23 mouse cellular contexts compared by ENCODE assay signal in the genomic region with DNA sequence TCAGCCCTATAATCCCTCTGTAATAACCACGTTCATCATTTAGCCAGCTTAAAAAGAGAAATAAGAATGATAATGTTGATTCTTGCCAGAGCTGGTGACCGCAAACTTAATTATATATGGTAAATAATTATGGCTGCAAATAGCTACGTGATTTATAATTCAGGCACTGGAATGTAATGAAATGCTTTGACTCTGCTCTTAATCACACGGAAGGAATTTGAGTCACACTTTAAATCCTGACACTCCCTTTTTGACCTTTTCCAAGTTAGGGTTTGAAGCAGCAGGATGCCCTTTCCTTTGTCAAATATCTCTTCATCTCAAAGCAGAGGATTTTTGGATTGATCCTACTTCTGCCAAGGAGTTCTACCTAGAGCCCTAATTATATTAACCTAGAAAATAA.
"Had no signal": no experiment of that assay in that cellular context is flagged by ENCODE, and none has a peak within 500 bp of the region (broad histone marks: within the 10 kb centered on the region; RNA-seq: fewer than 3 reads in every experiment).

No protein-coding gene starts in this region.

- ATAC-seq: hindbrain, embryonic 16.5 days; inflammation-experienced regulatory T-cells, adult 6 months; intestine, embryonic 15.5 days; intestine, postnatal 0 days; liver, embryonic 12.5 days had no signal

- H3K4me1 ChIP-seq: heart, embryonic 10.5 days; heart, embryonic 12.5 days; hindbrain, embryonic 10.5 days; hindbrain, embryonic 12.5 days; intestine, embryonic 15.5 days; limb, embryonic 13.5 days; limb, embryonic 15.5 days; liver, embryonic 12.5 days had no signal

- H3K4me3 ChIP-seq: heart, embryonic 10.5 days; heart, embryonic 12.5 days; hindbrain, embryonic 10.5 days; hindbrain, embryonic 12.5 days; intestine, embryonic 15.5 days; limb, embryonic 13.5 days; limb, embryonic 15.5 days; liver, embryonic 12.5 days had no signal

- H3K9me3 ChIP-seq: heart, embryonic 10.5 days; heart, embryonic 12.5 days; hindbrain, embryonic 10.5 days; hindbrain, embryonic 12.5 days; intestine, embryonic 15.5 days; limb, embryonic 13.5 days; limb, embryonic 15.5 days; liver, embryonic 12.5 days had no signal

- H3K4me2 ChIP-seq: heart, embryonic 12.5 days; hindbrain, embryonic 12.5 days; hindbrain, embryonic 14.5 days; intestine, embryonic 15.5 days; limb, embryonic 13.5 days; limb, embryonic 15.5 days; liver, embryonic 12.5 days had no signal

- H3K36me3 ChIP-seq: heart, embryonic 10.5 days; heart, embryonic 12.5 days; hindbrain, embryonic 10.5 days; hindbrain, embryonic 12.5 days; intestine, embryonic 15.5 days; limb, embryonic 13.5 days; limb, embryonic 15.5 days; liver, embryonic 12.5 days had no signal

- H3K27me3 ChIP-seq: heart, embryonic 12.5 days; hindbrain, embryonic 12.5 days; intestine, embryonic 15.5 days; limb, embryonic 13.5 days; limb, embryonic 15.5 days; liver, embryonic 12.5 days had no signal

- DNase-seq: gastrocnemius, postnatal 14 days; gastrocnemius, postnatal 36 days; heart, postnatal 10 days; heart, postnatal 4 days; kidney, adult 8-10 months; kidney, postnatal 14 days; kidney, postnatal 36 days; layer of hippocampus, adult 9-11 months; layer of hippocampus, postnatal 36 days; left cerebral cortex, postnatal 4 days had no signal

- H3K27ac ChIP-seq: heart, embryonic 10.5 days; hindbrain, embryonic 10.5 days; hindbrain, embryonic 12.5 days; hindbrain, embryonic 14.5 days; intestine, embryonic 15.5 days; limb, embryonic 13.5 days; limb, embryonic 15.5 days; liver, embryonic 12.5 days; liver, embryonic 14.5 days had no signal

- H3K9ac ChIP-seq: heart, embryonic 12.5 days; hindbrain, embryonic 12.5 days; hindbrain, embryonic 14.5 days; intestine, embryonic 15.5 days; limb, embryonic 13.5 days; limb, embryonic 15.5 days; liver, embryonic 12.5 days; liver, embryonic 14.5 days had no signal
